Mouse (Mus musculus) small intestine, adult 10 weeks (tissue): ENCODE data around the gene Ube2i. TPM values are rescaled to one million over a fixed set of nuclear protein-coding genes. Genes with fewer than 3 reads are reported as not detected.

ENCODE experiments used
- polyA plus RNA-seq: library from polyadenylated mRNA; stranded (reverse); fragments of 350-450 nt; fragmentation: Illumina TruSeq; extraction: RNeasy Lipid Tissue Mini Kit (QIAGEN cat#74804); gene quantifications from one replicate; pipeline ENCODE4 v1.2.3, GENCODE M21; 2014; ENCODE audit warnings: low replicate concordance

The Ube2i gene
- 184 TPM for polyA plus RNA-seq

DNA sequence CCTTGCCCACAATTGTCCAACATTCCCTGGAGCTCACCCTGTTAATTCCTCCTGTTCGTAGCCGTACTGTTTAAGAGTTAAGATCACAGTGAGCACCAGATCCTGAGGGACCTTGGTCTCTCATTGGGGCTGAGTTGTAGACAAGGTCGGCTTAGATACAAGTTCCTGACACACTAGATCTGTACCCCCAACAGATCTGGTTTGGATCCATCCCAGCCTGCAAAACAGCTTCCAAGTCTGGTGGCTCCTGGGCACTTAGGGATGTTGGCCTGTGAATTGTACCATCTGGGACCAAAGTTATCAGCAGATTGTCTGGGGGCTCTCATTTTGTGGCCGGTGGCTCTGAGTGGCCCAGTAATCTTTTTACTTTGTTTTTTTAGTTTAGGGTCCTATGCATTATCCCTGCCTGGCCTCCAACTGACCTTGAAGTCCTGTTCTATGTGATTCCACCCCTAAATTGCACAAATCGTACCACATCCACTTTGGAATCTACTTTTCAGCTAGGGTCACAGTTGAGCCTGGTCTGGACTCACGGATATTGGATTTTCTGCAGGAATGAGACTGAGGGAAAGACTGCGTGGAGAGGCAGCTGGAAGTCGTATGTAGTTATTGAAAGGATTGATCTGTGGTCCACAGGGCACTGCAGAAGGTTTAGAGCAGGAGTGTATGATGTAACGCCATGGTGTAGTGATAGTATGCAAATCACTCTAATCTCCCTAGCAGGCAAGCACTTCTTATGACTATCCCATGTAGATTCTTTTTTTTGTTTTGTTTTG, at the start of gene Ube2i:
Ube2i (minus strand) TSS at position 52 of the 776 bp plus-strand sequence.

DNA sequence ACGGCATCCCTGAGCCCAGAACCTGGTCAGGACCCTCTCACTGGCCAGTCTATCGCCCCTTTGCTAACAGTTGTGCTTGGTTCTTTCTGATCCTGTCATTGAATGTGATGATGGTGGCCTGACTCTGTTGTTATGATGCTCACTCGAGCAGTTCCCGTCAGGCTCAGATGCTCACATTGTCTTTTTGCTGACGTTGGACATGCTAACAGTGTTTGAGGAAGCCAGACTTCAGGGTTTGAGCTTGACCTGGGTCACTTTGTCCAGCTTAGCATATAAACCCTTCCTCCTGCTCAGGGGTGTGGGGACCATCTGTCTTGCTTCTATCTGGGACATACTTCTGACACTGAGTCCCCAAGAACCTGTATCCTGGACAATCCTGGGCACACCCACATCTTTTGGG, 43.9 kb upstream of the Ube2i start, which contains the start of gene Prss29:
Prss29 (plus strand) TSS at position 301 of the 400 bp plus-strand sequence.

DNA sequence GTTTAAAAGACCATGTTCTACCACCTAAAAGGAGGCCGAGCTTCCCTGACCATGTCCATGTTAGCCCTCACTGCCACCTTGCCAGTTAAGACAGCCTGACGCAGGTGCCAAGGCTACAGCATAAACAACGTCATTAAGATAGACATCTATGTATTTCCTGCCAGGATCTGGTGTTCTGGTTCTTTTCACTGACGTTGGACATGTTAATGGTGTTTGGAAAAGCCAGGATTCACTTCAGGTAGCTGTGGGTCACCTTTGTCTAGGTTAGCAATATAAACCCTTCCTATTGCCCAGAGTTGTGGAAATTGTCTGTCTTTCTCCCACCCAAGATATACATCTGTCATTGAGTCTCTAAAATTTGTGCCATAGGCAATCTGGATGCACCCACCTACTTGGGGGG, 33.9 kb upstream of the Ube2i start, which contains the start of gene Prss28:
Prss28 (plus strand) TSS at position 301 of the 400 bp plus-strand sequence.

GRCm38 (mm10) chr17:25298094-25298493, 23.7 kb upstream of the Ube2i start, which contains the start of gene Prss34:
Gene Prss34 (plus strand): TSS chr17:25298394.

GRCm38 (mm10) chr17:25256140-25256754, 18.2 kb downstream of the Ube2i start, which contains the start of gene Baiap3:
Gene Baiap3 (minus strand): TSS chr17:25256364.

GRCm38 (mm10) chr17:25239695-25240636, 34.5 kb downstream of the Ube2i start, which contains the start of the genes Gnptg and Tsr3:
Gene Gnptg (minus strand): TSS chr17:25240124.
Gene Tsr3 (plus strand): TSS chr17:25240170.

Other genes with a start within 250 kb of the Ube2i start
- gene Tmem204, start 191.0 kb downstream of the Ube2i start, polyA plus RNA-seq: 2.1 TPM
- 0.11 TPM for gene Telo2, start 158.7 kb downstream of the Ube2i start, polyA plus RNA-seq
- gene Ptx4, start 153.9 kb downstream of the Ube2i start, polyA plus RNA-seq: not detected
- 2.5 TPM for gene Clcn7, start 141.2 kb downstream of the Ube2i start, polyA plus RNA-seq
- gene Ccdc154, start 112.2 kb downstream of the Ube2i start, polyA plus RNA-seq: not detected
- gene Gm38655, start 99.2 kb downstream of the Ube2i start, polyA plus RNA-seq: not detected
- 14.3 TPM for gene BC003965, start 90.1 kb downstream of the Ube2i start, polyA plus RNA-seq
- gene Unkl, start 86.2 kb downstream of the Ube2i start, polyA plus RNA-seq: 19.8 TPM
- gene Gnptg, start 34.5 kb downstream of the Ube2i start, polyA plus RNA-seq: 8.7 TPM
- gene Tsr3, start 34.5 kb downstream of the Ube2i start, polyA plus RNA-seq: 2.1 TPM
- gene Baiap3, start 18.3 kb downstream of the Ube2i start, polyA plus RNA-seq: 0.33 TPM
- not detected for gene Prss34, start 23.8 kb upstream of the Ube2i start, polyA plus RNA-seq
- gene Prss28, start 34.0 kb upstream of the Ube2i start, polyA plus RNA-seq: not detected
- gene Prss29, start 44.0 kb upstream of the Ube2i start, polyA plus RNA-seq: not detected
- not detected for gene Tpsab1, start 70.9 kb upstream of the Ube2i start, polyA plus RNA-seq
- not detected for gene Tpsb2, start 91.7 kb upstream of the Ube2i start, polyA plus RNA-seq
- 1.7 TPM for gene Tpsg1, start 94.7 kb upstream of the Ube2i start, polyA plus RNA-seq
- 0.78 TPM for gene Cacna1h, start 159.2 kb upstream of the Ube2i start, polyA plus RNA-seq
- gene Tekt4, start 180.0 kb upstream of the Ube2i start, polyA plus RNA-seq: not detected
- gene Sstr5, start 222.7 kb upstream of the Ube2i start, polyA plus RNA-seq: not detected